Mouse (Mus musculus) ES-Bruce4 (cell line): ENCODE data around the gene Tas2r116. TPM values are rescaled to one million over a fixed set of nuclear protein-coding genes. Genes with fewer than 3 reads are reported as not detected.

Source experiments
- H3K27ac ChIP-seq: 2 replicates; pipeline ENCODE4 v1.5.1; 2012; ENCODE audit warnings: low read length, inconsistent platforms; ENCODE audit not compliant: insufficient read depth
- H3K27me3 ChIP-seq: 2 replicates; pipeline ENCODE4 v1.6.1; 2012; ENCODE audit warnings: mild to moderate bottlenecking, low read length, inconsistent platforms; ENCODE audit not compliant: control insufficient read depth, poor library complexity, insufficient read depth, severe bottlenecking
- H3K36me3 ChIP-seq: 2 replicates; pipeline ENCODE4 v1.6.1; 2012; ENCODE audit warnings: inconsistent platforms, mild to moderate bottlenecking, low read length, moderate library complexity; ENCODE audit not compliant: control insufficient read depth, poor library complexity, insufficient read depth, severe bottlenecking
- H3K4me1 ChIP-seq: one replicate; pipeline ENCODE4 v1.8.1; 2011; ENCODE audit warnings: low read length; ENCODE audit not compliant: control insufficient read depth, insufficient read depth
- H3K4me3 ChIP-seq: 2 replicates; pipeline ENCODE4 v1.5.1; 2011; ENCODE audit warnings: low read depth, mild to moderate bottlenecking, low read length
- H3K9ac ChIP-seq: 2 replicates; pipeline ENCODE4 v1.6.1; 2012; ENCODE audit warnings: low read depth, mild to moderate bottlenecking, inconsistent platforms; ENCODE audit not compliant: poor library complexity, severe bottlenecking
- H3K9me3 ChIP-seq: replicated peaks from 2 replicates; pipeline ENCODE4 v1.6.1; 2012; ENCODE audit warnings: mild to moderate bottlenecking, low read length, inconsistent platforms; ENCODE audit not compliant: control insufficient read depth, poor library complexity, insufficient read depth, severe bottlenecking
- CTCF ChIP-seq: IDR thresholded peaks from one replicate; pipeline ENCODE4 v1.8.1; 2011; ENCODE audit warnings: low read depth, low read length
- EP300 ChIP-seq: IDR thresholded peaks from 2 replicates; pipeline ENCODE4 v1.6.1; 2011; ENCODE audit warnings: low read depth, low read length; ENCODE audit not compliant: insufficient read depth
- POLR2A ChIP-seq: IDR thresholded peaks from one replicate; pipeline ENCODE4 v1.8.1; 2011; ENCODE audit warnings: low read length; ENCODE audit not compliant: insufficient read depth
- polyA plus RNA-seq: library from polyadenylated mRNA; stranded (reverse); fragments of >200 nt; gene quantifications from 2 replicates; pipeline ENCODE4 v1.2.4, GENCODE M21; 2011; ENCODE audit warnings: low read depth; ENCODE audit not compliant: missing spikeins, insufficient read depth, insufficient read length

Tas2r116 gene
- polyA plus RNA-seq: not detected in 2 replicates

GRCm38 (mm10) chr6:132855138-132855537 is at the start of gene Tas2r116:
Gene Tas2r116 (plus strand): TSS chr6:132855438.
- no peak within 1 kb of the TSS for H3K4me3 ChIP-seq
- H3K4me1 ChIP-seq: no peaks in the 10 kb centered on the region
- no peak within 1 kb of the TSS for H3K9ac ChIP-seq
- no peaks in the 10 kb centered on the region for H3K36me3 ChIP-seq
- no peaks in the 10 kb centered on the region for H3K9me3 ChIP-seq
- H3K27me3 ChIP-seq: no peaks in the 10 kb centered on the region
- no peak within 1 kb of the TSS for H3K27ac ChIP-seq
- no peak for TF ChIP-seq CTCF
- no peak for TF ChIP-seq EP300

- H3K9ac ChIP-seq: no peak within 1 kb of the TSS
- H3K27me3 ChIP-seq: no peaks in the 10 kb centered on the region
- H3K36me3 ChIP-seq: no peaks in the 10 kb centered on the region
- no peaks in the 10 kb centered on the region for H3K4me1 ChIP-seq
- no peak within 1 kb of the TSS for H3K4me3 ChIP-seq
- no peaks in the 10 kb centered on the region for H3K9me3 ChIP-seq
- H3K27ac ChIP-seq: no peak within 1 kb of the TSS
- no peak for TF ChIP-seq EP300
- TF ChIP-seq CTCF: no peak
- TF ChIP-seq POLR2A: no peak
Observed at GRCm38 (mm10) chr6:132846842-132847241, 8.4 kb upstream of the Tas2r116 start, which contains the start of gene Tas2r123. Gene Tas2r123 (plus strand): TSS chr6:132847142.

GRCm38 (mm10) chr6:132867708-132868107 is 12.5 kb downstream of the Tas2r116 start, which contains the start of gene Tas2r110:
Gene Tas2r110 (plus strand): TSS chr6:132868008.
- H3K36me3 ChIP-seq: no peaks in the 10 kb centered on the region
- H3K27me3 ChIP-seq: no peaks in the 10 kb centered on the region
- H3K4me3 ChIP-seq: no peak within 1 kb of the TSS
- H3K9me3 ChIP-seq: no peaks in the 10 kb centered on the region
- no peak within 1 kb of the TSS for H3K9ac ChIP-seq
- no peaks in the 10 kb centered on the region for H3K4me1 ChIP-seq
- H3K27ac ChIP-seq: no peak within 1 kb of the TSS
- no peak for TF ChIP-seq EP300
- no peak for TF ChIP-seq POLR2A
- no peak for TF ChIP-seq CTCF

GRCm38 (mm10) chr6:132892711-132893110 is 37.5 kb downstream of the Tas2r116 start, which contains the start of gene Tas2r113:
Gene Tas2r113 (plus strand): TSS chr6:132893011.
- no peaks in the 10 kb centered on the region for H3K4me1 ChIP-seq
- H3K27ac ChIP-seq: no peak within 1 kb of the TSS
- no peak for TF ChIP-seq EP300
- no peak for TF ChIP-seq POLR2A
- no peak for TF ChIP-seq CTCF
- no peaks in the 10 kb centered on the region for H3K9me3 ChIP-seq
- no peaks in the 10 kb centered on the region for H3K36me3 ChIP-seq
- H3K27me3 ChIP-seq: no peaks in the 10 kb centered on the region
- no peak within 1 kb of the TSS for H3K4me3 ChIP-seq
- no peak within 1 kb of the TSS for H3K9ac ChIP-seq

Other genes with a start within 250 kb of the Tas2r116 start
- gene A630073D07Rik, start 203.9 kb upstream of the Tas2r116 start, polyA plus RNA-seq: not detected in 2 replicates
- not detected in 2 replicates for gene Tas2r120, start 198.5 kb upstream of the Tas2r116 start, polyA plus RNA-seq
- not detected in 2 replicates for gene Tas2r121, start 154.4 kb upstream of the Tas2r116 start, polyA plus RNA-seq
- gene Tas2r122, start 143.5 kb upstream of the Tas2r116 start, polyA plus RNA-seq: not detected in 2 replicates
- gene Tas2r115, start 117.4 kb upstream of the Tas2r116 start, polyA plus RNA-seq: not detected in 2 replicates
- gene Tas2r124, start 100.7 kb upstream of the Tas2r116 start, polyA plus RNA-seq: not detected in 2 replicates
- gene Tas2r102, start 93.3 kb upstream of the Tas2r116 start, polyA plus RNA-seq: not detected in 2 replicates
- gene Tas2r136, start 77.3 kb upstream of the Tas2r116 start, polyA plus RNA-seq: not detected in 2 replicates
- not detected in 2 replicates for gene Tas2r117, start 52.6 kb upstream of the Tas2r116 start, polyA plus RNA-seq
- gene Tas2r123, start 8.3 kb upstream of the Tas2r116 start, polyA plus RNA-seq: not detected in 2 replicates
- not detected in 2 replicates for gene Tas2r110, start 12.6 kb downstream of the Tas2r116 start, polyA plus RNA-seq
- not detected in 2 replicates for gene Tas2r113, start 37.6 kb downstream of the Tas2r116 start, polyA plus RNA-seq
- not detected in 2 replicates for gene Tas2r125, start 54.2 kb downstream of the Tas2r116 start, polyA plus RNA-seq
- not detected in 2 replicates for gene Tas2r129, start 95.7 kb downstream of the Tas2r116 start, polyA plus RNA-seq
- gene Tas2r131, start 102.5 kb downstream of the Tas2r116 start, polyA plus RNA-seq: not detected in 2 replicates
- gene Tas2r109, start 125.5 kb downstream of the Tas2r116 start, polyA plus RNA-seq: not detected in 2 replicates
- not detected in 2 replicates for gene Tas2r103, start 181.7 kb downstream of the Tas2r116 start, polyA plus RNA-seq
- gene Tas2r140, start 200.4 kb downstream of the Tas2r116 start, polyA plus RNA-seq: not detected in 2 replicates
- gene Smim10l1, start 249.5 kb downstream of the Tas2r116 start, polyA plus RNA-seq: 10.8 and 11.0 TPM in 2 replicates